Mouse (Mus musculus): Measurements from ENCODE around the gene Hist1h3a.
"Not testable (repeated sequence)": the region's sequence is repeated elsewhere in the genome, so short reads cannot be mapped to it uniquely, and the experiment has no call there.

Hist1h3a gene

DNA sequence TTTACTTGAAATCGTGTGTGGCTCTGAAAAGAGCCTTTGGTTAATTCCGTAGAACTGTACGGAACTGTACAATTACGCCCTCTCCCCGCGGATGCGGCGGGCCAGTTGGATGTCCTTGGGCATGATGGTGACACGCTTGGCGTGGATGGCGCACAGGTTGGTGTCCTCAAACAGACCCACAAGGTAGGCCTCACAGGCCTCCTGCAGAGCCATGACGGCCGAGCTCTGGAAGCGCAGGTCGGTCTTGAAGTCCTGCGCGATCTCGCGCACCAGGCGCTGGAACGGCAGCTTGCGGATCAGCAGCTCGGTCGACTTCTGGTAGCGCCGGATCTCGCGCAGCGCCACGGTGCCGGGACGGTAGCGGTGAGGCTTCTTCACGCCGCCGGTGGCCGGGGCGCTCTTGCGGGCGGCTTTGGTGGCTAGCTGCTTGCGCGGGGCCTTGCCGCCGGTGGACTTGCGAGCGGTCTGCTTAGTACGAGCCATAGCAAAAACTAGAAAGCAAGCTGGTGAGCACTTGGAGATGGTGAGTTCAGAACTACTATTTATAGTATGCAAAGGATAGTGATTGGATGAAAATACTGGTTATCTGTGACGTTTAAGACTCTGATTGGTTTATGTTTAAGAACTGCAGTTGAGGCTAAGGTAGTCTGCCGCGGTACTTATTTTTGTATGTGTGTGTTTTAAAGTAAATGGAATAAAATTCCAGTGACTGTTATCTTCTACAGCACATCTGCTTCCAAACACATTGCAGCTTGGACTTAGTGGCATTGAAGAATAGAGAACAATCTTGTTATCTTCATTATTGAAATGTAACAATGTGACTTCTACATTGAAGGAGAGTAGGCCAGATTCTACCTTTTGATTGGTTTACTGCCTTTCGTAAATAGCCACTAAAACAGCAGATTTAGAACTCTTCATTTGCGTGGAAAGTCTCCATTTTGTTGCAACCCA is at the start of gene Hist1h3a:
Gene Hist1h3a (minus strand): TSS at position 516 of the 951 bp plus-strand sequence.
- peak; percentile 76 for DNase-seq

DNA sequence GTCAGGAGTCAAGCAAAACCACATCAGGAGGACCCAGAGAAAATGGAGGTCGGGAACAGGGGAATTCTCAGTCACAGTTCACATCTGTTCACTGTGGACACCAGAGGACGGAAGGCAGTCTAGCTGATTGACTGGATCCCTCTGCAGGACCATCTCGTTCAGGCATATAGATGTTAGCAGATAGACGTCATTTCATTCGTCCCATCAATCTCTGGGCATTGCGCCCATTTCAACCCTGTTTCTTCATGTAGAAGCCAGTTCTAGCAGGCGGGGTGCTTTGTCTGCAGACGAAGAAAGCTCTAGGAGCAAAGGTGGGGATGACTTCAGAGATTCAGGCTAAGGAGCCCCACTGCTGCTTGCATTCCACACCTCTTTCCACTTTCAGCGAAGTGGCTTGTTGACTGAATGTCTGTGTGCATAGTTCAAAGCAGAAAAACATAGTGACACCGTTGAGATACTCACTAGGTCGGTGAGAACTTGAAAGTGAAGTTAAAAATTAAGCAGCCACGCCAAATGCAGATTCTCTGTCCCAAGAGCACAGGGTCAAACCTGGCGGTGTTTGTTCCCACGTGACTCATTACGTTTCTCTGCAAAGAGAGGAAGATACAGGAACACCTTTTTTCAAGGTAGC is 44.4 kb upstream of the Hist1h3a start, which contains the start of gene Slc17a2:
Gene Slc17a2 (plus strand): TSS at position 572 of the 631 bp plus-strand sequence.
- no peak for DNase-seq

DNA sequence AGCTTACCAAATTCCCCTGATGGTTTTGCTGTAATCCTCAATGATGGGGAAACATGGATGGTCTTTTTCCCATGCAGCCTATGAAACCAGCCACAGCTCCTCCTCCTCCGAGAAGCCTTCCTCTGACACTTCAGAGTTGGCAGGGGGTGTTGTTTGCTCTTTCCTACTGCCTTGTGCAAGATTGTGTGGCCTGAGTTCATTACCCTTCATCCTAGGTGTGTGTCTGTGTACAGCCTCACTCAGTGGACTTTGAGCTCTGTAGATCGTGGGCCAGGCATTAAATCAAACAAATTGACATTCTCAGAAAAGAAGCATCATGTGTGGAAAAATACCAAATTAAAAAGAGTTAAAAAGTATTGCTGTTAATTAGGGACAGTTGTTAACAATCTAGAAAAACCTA is 42.3 kb upstream of the Hist1h3a start:
- no peak for DNase-seq

DNA sequence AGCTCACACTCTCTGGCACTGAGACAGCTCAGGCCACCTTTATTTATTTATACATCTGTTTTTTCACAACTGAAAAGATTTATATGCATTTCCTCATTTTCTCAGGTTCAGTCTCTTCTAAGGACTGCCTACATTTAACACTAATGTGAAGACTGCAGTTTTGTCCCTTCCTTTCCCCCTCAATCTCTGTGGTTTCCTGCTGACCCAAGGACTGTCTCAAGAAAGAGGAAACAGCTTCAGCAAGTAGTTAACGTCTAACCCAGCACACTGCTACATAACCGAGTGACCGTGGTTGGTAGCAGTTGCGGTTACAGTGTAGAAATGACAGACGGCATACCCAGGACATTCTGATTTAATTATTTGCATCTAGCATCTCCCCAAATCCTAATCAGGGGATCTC is 37.2 kb upstream of the Hist1h3a start:
- DNase-seq, result peak; percentile 30 to 32

DNA sequence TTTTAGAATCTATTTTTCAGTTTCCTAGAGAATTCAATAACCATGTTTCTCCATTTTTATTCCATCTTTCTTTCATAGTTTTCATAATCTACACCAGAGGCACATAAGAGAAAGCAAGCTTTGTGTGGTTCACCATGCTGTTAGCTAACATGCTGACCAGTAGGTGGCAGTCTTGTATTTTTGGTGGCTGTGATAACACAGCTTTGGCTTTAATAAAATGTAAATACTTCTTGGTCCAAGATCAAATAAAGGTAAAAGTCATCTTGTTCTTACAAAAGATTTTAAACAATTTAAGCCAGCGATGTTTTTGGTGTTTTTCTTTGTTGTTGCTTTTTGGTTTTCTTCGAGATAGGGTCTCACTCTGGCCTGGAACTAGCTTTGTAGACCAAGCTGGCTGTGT is 30.3 kb upstream of the Hist1h3a start:
- DNase-seq, result peak; percentile 63 to 69

DNA sequence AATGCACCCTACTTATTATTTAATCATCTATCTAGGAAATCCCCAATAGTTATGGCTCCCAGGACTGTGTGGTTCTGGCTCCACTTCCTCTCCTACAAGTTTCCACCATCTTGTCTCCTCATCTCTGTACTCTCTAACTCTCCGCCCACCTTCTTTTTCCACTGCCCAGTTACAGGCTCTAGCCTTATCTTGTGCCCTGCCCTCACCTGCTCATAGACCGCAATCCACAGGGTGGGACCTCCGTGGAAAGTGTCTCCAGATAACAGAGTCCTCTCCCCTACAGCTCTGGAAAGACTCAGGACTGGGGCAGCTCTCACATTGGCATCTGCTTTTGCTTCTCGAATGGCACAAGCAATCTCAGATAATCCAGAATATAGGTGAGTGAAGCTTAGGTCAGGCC is 16.8 kb upstream of the Hist1h3a start:
- DNase-seq, result no peak

DNA sequence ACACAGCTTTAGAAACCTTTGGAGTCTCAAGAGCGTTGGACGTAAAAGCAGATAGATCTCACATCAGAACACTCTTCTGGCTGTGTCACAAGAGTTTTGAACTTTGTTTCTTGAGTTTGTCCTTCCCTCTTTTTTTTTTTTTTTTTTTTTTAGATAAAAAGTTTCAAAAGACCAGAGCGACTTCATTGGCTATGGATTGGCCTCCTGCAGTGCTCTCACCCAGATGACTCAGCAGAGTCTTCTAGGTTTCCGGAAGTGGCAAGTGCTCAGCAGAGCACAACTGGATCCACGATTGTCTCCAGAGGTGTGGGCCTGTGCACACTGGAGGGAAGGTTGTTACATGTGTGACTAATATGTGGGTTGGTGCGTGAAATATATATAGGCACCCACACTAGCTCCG is 16.2 kb upstream of the Hist1h3a start:
- no peak for DNase-seq

DNA sequence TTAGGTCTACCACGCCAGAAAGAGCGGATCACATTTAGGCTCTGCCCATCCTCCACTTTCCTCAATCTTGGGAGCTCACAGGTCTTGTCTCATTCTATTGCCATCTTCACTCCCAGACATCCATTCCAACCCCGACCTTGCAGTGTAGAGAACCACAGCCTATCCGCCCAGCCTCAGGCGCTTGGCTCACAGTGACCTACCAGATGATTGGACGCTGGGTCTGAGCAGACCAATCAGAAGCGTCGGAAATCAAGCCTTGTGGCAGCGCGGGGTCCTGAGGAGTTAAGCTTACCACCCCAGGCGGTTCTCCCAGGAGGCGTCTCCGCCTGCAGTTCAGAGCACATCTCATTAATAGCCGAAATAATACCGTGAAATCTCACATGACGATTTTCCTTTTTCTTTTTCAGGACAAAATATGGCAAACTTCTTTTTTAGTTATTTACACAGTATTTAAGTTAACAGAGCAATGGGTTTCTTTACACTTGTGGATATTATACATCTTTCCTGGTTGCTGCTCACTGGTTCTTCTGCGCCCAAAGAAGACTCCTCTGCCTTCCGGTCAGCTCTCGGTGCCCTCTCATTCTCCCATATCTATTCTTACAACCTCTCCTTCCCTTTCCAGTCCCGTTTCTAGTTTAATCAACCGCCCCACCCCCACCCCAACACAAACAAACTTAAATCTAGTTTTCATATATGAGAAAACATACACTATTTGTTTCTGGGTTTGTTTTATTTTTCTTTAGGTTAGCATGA is 10.6 kb upstream of the Hist1h3a start:
- no peak for DNase-seq

DNA sequence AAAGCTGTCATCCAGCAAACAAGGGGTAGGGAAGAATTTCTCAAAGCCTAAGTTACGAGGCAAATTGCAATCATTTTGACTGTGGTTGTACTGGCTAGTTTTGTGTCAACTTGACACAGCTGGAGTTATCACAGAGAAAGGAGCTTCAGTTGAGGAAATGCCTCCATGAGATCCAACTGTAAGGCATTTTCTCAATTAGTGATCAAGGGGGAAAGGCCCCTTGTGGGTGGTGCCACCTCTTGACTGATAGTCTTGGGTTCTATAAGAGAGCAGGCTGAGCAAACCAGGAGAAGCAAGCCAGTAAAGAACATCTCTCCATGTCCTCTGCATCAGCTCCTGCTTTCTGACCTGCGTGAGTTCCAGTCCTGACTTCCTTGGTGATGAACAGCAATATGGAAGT is 7.4 kb upstream of the Hist1h3a start, which contains the start of gene Trim38:
Gene Trim38 (plus strand): TSS at position 301 of the 400 bp plus-strand sequence.
- DNase-seq, result not testable (repeated sequence)

DNA sequence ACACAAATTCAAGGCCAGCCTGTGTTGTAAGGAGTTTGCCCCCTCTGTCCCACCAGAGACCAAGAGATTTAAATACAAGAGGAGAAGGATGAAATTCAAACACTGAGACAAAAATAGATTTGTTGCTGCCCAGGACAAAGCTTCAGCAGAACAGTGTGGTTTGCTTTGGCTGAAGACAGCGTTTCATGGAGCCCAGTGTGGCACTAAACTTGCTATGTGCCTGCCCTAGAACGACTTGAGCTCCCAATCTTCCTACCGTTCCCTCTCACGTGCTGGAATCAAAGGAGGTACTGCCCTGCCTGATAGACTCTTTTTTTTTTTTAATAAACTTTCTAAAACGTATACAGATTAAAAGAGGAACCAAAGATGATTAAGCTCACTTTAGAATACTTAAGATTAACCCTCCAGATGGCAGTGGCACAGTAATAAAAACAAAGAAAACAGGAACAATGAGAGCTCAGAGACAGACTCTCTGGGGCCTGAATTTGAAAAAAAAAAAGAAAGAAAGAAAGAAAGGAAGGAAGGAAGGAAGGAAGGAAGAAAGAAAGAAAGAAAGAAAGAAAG is 6.7 kb upstream of the Hist1h3a start:
- DNase-seq, result no peak

DNA sequence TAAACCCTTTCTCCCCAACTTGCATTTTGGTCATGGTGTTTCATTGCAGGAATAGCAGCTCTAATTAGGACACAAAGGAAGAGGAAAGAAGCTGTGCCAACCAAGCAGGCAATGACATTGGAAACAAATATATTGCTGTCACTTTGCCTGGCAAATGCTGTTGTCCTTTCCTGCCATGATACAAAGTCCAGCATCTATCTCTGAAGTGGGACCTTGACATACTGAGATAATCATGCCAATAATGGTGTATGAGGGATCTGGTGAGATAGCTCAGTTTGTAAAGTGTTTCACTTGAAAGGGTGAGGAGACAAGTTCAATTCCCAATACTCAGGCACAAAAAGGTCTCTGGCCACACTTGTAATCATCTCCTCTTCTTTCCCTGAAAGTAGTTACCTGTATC is 4.6 kb upstream of the Hist1h3a start:
- DNase-seq, result no peak

DNA sequence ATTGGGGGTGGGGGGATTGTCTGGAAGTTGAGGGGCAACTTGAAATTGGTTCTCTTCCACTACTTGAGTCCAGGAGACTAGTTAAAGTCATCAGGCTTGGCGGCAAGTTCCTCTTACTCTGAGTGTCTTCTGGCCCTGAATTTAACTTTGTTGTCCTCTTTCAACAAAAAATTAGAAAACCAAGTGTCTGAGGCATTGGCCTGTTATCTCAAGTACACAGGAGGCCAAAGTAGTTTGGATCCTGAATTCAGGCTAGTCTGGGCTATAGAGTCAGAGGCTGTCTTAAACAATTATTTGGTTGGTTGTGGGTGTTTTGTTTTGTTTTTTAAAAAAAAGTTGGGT is 3.0 kb upstream of the Hist1h3a start:
- no peak for DNase-seq

DNA sequence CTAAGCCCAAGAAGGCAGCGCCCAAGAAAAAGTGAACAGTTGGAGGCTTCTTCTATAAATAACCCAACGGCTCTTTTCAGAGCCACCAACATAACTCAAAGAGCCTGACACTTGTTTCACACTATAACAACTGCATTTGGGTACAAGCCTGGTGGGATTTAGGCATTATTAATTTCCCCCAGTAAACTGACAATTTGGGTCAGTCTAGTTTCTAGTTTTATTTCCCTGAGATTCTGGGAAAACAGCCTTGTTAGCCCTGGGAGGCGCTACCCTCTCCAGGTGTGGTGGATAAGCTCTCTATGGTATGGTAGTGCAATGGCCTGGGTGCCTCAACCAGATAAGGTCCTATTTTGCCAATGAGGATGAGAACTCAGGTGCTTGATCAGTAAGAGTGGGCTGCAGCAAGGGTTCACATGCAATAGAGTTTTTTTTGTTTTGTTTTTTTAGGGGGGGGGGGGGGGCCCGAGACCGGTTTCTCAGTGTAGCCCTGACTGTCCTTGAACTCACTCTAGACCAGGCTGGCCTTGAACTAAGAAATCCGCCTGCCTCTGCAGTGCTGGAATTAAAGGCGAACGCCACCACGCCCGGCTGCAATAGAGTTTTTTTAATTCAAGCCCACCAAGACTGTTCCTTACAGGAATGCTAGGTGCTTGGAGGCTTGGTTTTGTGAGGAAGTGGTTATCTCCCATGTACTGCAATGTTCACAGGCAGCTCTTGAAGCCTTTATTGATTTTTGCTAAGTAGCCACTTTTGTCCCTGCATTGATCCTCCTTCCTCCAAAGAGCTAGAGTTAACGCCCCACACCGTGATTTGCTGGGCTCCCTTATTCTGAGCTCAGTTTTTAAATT is 2.4 kb upstream of the Hist1h3a start:
- DNase-seq, result no peak

DNA sequence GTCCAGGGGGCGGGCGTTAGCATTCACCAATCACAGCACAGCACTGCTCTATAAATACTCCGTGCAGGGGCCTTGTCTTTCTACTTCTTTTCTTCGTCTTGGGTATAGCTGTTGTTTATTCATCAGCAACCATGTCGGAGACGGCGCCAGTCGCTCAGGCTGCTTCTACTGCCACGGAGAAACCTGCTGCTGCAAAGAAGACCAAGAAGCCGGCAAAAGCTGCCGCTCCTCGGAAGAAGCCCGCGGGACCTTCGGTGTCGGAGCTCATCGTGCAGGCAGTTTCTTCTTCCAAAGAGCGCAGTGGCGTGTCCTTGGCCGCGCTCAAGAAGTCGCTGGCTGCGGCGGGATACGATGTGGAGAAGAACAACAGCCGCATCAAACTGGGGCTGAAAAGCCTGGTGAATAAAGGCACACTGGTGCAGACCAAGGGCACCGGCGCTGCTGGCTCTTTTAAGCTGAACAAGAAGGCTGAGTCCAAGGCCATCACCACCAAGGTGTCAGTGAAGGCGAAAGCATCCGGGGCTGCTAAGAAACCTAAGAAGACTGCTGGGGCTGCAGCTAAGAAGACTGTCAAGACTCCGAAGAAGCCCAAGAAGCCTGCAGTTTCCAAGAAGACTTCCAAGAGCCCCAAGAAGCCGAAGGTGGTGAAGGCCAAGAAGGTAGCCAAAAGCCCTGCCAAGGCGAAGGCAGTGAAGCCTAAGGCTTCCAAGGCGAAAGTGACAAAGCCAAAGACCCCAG is 1.6 kb upstream of the Hist1h3a start, which contains the start of gene Hist1h1a:
Gene Hist1h1a (plus strand): TSS at position 81 of the 738 bp plus-strand sequence.
- DNase-seq, result peak; percentile 87 to 89

DNA sequence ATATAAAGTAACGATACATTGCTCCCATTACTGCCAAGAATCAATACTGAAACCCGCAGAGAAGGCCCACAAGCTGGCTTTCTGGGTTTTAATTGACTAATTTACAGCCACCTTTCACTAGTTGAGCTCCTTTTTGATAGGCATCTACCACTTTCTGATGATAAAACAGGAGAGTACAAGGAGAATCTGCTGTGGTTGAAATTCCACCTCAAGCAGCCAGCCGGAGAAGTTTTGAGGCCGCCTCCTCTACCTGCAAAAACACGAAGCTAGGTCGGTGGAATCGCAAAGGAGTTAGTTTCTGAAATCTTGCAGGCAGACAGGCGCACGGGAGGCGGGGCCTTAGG is 1.0 kb upstream of the Hist1h3a start:
- no peak for DNase-seq

DNA sequence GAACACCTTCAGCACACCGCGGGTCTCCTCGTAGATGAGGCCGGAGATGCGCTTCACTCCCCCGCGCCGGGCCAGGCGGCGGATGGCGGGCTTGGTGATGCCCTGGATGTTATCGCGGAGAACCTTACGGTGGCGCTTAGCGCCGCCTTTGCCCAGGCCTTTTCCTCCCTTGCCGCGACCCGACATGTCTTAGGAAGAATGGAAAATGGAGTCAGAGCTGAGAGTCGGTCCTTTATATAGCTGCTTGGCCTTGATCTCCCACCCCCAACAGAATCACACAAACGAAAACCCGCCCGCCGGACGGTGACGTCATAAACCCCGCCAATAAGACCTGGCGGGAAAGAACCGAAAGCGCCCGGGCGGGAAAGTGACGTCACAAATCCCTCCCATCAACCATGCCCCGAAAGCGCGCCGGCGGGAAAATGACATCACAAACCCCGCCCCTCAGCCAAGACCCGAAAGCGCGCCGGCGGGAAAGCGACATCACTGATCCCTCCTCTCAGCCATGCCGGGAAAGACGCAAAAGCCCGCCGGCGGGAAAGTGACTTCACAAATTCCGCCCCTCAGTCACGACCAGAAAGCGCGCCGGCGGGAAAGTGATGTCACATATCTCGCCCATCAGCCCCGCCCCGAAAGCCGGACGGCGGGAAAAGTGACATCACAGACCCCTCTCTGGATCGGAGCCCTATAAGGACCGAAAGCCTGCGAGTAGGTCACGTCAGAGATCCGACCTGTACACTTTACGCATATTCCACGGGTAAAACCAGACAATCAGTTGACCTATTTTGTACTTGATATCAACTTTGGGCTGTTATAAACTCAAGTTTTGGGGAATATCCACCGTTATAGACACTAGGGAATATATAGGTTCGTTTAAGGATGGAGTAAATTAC is 968 bp downstream of the Hist1h3a start, which contains the start of gene Hist1h4a:
Gene Hist1h4a (minus strand): TSS at position 259 of the 893 bp plus-strand sequence.
- DNase-seq, result peak; percentile 99

DNA sequence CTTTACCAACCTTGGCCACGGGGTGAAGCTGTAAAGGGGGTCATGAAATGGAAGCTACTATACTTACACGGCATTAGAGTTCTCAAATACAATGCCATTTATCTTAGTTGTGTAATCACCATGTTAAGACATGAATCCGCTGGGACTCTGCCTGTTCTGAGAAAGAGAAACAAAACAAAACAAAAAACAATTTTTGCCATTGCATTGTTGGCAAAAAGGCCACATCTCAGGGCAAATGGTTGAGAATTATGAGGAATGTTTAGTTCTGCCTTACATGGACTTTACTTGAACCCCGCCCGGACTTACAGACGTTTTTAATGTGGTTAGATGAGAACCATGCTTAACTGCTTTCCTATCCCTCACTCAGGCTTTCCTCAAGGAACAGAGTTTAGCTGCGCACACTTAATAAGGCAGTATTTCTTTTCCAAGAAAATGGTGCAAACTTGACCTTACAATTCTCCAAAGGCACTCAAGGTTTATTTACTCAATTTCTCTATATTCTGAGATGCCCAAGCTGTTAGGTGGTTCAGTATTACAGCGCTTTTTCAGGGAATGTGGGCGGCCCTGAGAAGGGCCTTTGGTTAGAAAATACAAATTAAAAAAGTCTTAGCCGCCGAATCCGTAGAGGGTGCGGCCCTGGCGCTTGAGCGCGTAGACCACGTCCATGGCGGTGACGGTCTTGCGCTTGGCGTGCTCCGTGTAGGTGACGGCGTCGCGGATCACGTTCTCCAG is 1.8 kb downstream of the Hist1h3a start:
- DNase-seq, result peak; percentile 46 to 58

DNA sequence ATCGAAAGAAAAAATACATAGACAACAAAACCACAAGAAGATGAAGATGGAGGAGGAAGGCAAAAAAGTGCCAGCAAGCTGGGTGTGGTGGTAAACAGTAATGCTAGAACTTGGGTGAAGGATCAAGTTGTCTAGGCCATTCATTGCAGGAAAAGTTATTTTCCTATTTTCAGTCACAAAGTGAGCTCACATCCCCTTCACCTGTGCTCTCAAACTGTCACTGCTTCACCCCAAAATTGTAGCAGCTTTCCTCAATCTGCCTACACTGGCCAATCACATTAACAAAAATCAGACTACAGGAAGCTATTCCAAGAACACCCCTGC is 2.3 kb downstream of the Hist1h3a start:
- DNase-seq, result no peak

DNA sequence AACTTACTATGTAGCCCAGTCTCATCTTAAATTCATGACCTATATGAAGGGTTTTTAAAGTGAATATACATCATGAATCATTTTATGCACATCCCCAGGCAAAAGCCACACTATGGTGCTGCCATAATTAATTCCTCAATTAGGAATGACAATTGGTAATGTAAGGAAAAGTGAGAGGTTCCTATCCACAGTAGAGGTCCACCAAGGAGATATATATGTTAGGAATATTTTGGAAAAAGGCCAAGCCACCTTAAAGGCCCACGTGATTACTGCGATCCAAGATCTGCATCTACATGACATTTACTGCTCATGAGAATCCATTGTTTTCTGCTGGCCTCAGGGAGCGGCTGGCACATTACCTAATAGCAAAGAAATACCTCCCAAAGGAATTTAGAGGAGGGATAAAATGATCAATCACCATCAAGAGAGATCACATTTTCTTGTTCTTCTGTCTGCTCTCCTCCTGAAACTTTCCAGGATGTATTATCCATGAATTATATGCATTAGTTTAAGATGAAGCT is 2.9 kb downstream of the Hist1h3a start:
- DNase-seq, result no peak

Measured in B cell, adult 2 months (primary cell).